Mouse (Mus musculus): ENCODE measurements around the gene Sirt4. TPM values are rescaled to one million over a fixed set of nuclear protein-coding genes. Genes with fewer than 3 reads are reported as not detected.
A peak's percentile ranks its signal among the peaks of the same experiment; 100 is the strongest.
"Not testable (repeated sequence)": the region's sequence is repeated elsewhere in the genome, so short reads cannot be mapped to it uniquely, and the experiment has no call there.

The Sirt4 gene
- total and polyA plus RNA-seq, 2 experiments from 2014 or later, result 25.6 to 27.0 TPM

- Histone ChIP-seq H3K9ac (replicated peaks; ENCODE audit: low read length, poor library complexity, severe bottlenecking) (peak overlapping the region; percentile 72), H3K4me3 (ENCODE audit: low read depth, low read length) (peak overlapping the region; percentile 89), H3K4me1 (ENCODE audit: insufficient read depth, low read length) (peaks cover 20% of the 10 kb centered on the region), H3K9me3 (ENCODE audit: low read length) (no peaks in the 10 kb centered on the region), H3K36me3 (ENCODE audit: insufficient read depth, low read length) (no peaks in the 10 kb centered on the region), H3K27me3 (ENCODE audit: insufficient read depth, low read length) (no peaks in the 10 kb centered on the region), H3K27ac (ENCODE audit: low read depth, low read length) (no peak overlapping the region), H3K4me2 (ENCODE audit: low read depth, low read length, poor library complexity, severe bottlenecking) (peak overlapping the region; percentile 96)
- ATAC-seq (ENCODE audit: low FRiP score) (no peak), DNase-seq (ENCODE audit: low spot score) (no peak)
- TF ChIP-seq CTCF (IDR thresholded peaks at IDR 0.05), result no peak
- 21% methylated on average over 12 of the region's 12 CpGs for WGBS
These were observed 22.9 kb upstream of the Sirt4 start for GRCm38 (mm10) chr5:115507267-115507980.

DNA sequence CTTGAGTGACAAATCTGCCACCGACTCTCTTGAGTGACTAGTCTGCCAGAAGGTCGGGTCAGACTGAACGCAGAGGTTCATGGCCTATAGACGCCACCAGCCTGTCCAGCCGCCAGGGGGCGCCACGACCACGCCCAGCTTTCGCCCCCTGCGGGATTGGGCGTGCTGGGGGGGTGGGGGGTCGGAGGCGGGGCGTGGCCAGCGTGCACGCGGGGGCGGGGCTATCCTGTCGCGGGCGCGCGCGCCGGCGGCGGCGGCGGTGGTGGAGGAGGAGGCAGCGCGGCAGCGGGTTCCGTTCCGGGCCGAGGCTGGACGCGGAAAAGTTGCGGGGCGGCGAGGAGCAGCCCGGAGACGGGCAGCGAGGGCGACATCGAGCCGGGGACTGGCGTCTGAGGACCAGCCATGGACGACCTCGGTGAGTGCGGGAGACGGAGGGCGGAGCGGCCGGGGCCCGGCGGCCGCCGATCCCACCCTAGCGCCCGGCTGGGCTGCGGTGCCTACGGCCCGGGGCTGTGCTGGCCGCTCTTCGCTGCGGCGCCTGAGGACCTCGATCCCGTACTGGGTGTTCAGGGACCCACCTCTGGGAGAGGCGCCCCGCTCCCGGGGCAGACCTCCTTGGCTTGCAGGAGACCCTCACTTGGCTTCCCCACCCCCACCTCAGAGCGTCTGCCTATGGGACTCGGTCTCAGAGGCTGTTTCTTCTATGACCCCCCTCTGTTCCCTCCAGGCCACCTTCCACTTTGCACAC is 22.1 kb upstream of the Sirt4 start, which contains the start of gene Pxn:
Gene Pxn (plus strand): TSS at position 223 of the 748 bp plus-strand sequence.
- Histone ChIP-seq H3K4me3 (ENCODE audit: low read depth, low read length) (peak within 1 kb of the TSS; percentile 89), H3K9ac (replicated peaks; ENCODE audit: low read length, poor library complexity, severe bottlenecking) (peak within 1 kb of the TSS; percentile 72), H3K27ac (ENCODE audit: low read depth, low read length) (no peak within 1 kb of the TSS), H3K4me2 (ENCODE audit: low read depth, low read length, poor library complexity, severe bottlenecking) (peak within 1 kb of the TSS; percentile 96), H3K27me3 (ENCODE audit: insufficient read depth, low read length) (no peaks in the 10 kb centered on the region), H3K36me3 (ENCODE audit: insufficient read depth, low read length) (no peaks in the 10 kb centered on the region), H3K4me1 (ENCODE audit: insufficient read depth, low read length) (peaks cover 20% of the 10 kb centered on the region), H3K9me3 (ENCODE audit: low read length) (no peaks in the 10 kb centered on the region)
- peak; percentile 88 for TF ChIP-seq CTCF (IDR thresholded peaks at IDR 0.05)
- DNase-seq (ENCODE audit: low spot score) (peak; percentile 85), ATAC-seq (ENCODE audit: low FRiP score) (peak; percentile 69)
- WGBS, result 1% methylated on average over 18 of the region's 74 CpGs

DNA sequence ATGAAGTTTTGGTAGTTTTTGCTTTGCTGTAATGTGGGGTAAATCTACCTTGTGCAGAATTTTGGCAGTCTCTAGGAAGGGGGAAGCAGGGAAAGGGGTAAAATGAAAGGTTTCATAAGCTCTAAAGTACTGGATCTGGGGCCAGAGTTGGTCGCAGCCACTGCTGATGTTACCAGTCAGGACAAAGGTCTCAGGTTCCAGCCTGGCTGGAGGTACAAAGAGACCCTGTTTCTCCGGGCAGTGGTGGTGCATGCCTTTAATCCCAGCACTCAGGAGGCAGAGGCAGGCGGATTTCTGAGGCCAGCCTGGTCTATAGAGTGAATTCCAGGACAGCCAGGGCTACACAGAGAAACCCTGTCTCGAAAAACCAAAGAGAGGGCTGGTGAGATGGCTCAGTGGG is 21.1 kb upstream of the Sirt4 start:
- not testable (repeated sequence) for H3K27ac ChIP-seq (ENCODE audit: low read depth, low read length); DNase-seq (ENCODE audit: low spot score); ATAC-seq (ENCODE audit: low FRiP score); H3K27me3 ChIP-seq (ENCODE audit: insufficient read depth, low read length); H3K4me3 ChIP-seq (ENCODE audit: low read depth, low read length); H3K9ac ChIP-seq (replicated peaks; ENCODE audit: low read length, poor library complexity, severe bottlenecking); H3K4me2 ChIP-seq (ENCODE audit: low read depth, low read length, poor library complexity, severe bottlenecking); H3K36me3 ChIP-seq (ENCODE audit: insufficient read depth, low read length); H3K9me3 ChIP-seq (ENCODE audit: low read length)
- H3K4me1 ChIP-seq (ENCODE audit: insufficient read depth, low read length), result peaks cover 20% of the 10 kb centered on the region
- WGBS, result 81% methylated on average over 4 of the region's 4 CpGs

- no peaks in the 10 kb centered on the region for H3K9me3 ChIP-seq (ENCODE audit: low read length)
- DNase-seq (ENCODE audit: low spot score), result no peak
- no peak overlapping the region for H3K9ac ChIP-seq (replicated peaks; ENCODE audit: low read length, poor library complexity, severe bottlenecking)
- WGBS, result 74% methylated on average over 12 of the region's 12 CpGs
- no peak overlapping the region for H3K4me2 ChIP-seq (ENCODE audit: low read depth, low read length, poor library complexity, severe bottlenecking)
- H3K4me3 ChIP-seq (ENCODE audit: low read depth, low read length), result no peak overlapping the region
- H3K27me3 ChIP-seq (ENCODE audit: insufficient read depth, low read length), result no peaks in the 10 kb centered on the region
- no peaks in the 10 kb centered on the region for H3K36me3 ChIP-seq (ENCODE audit: insufficient read depth, low read length)
- ATAC-seq (ENCODE audit: low FRiP score), result no peak
- no peak overlapping the region for H3K27ac ChIP-seq (ENCODE audit: low read depth, low read length)
- TF ChIP-seq CTCF (IDR thresholded peaks at IDR 0.05), result no peak
- peaks cover 11% of the 10 kb centered on the region; the same call in 1 of the 2 replicates for H3K4me1 ChIP-seq (ENCODE audit: insufficient read depth, low read length)
These were observed 18.5 kb upstream of the Sirt4 start for GRCm38 (mm10) chr5:115503035-115503434.

DNA sequence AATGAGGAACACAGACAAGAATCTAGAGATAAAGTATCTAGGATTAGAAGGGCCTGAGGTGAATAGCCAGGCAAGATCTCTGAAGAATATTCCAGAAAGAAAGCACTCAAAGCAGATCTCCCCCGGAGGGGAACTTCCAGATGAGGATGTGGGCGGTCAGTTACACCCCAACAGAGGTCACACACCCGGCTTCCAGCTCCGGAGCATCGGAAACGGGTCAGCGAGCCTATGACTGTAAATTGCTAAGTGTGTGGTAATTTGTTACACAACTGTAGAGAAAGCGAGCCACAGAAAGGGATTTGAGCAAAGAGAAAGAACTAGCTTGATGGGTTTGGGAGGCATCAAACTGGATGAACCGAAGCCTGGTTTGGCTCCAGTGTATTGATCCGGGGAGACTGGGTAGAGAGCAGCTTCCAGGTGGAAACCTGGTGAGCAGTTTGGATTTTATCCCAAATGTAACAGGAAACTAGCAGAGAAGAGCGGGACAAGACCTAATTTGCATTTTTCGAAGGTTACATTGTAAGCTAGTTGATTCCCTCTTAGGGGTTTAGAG is 15.9 kb upstream of the Sirt4 start:
- H3K36me3 ChIP-seq (ENCODE audit: insufficient read depth, low read length), result no peaks in the 10 kb centered on the region
- ATAC-seq (ENCODE audit: low FRiP score), result no peak
- no peak overlapping the region for H3K27ac ChIP-seq (ENCODE audit: low read depth, low read length)
- TF ChIP-seq CTCF (IDR thresholded peaks at IDR 0.05), result no peak
- no peaks in the 10 kb centered on the region for H3K27me3 ChIP-seq (ENCODE audit: insufficient read depth, low read length)
- WGBS, result 79% methylated on average over 12 of the region's 12 CpGs
- no peaks in the 10 kb centered on the region for H3K9me3 ChIP-seq (ENCODE audit: low read length)
- no peak overlapping the region for H3K9ac ChIP-seq (replicated peaks; ENCODE audit: low read length, poor library complexity, severe bottlenecking)
- H3K4me1 ChIP-seq (ENCODE audit: insufficient read depth, low read length), result no peaks in the 10 kb centered on the region
- no peak for DNase-seq (ENCODE audit: low spot score)
- no peak overlapping the region for H3K4me2 ChIP-seq (ENCODE audit: low read depth, low read length, poor library complexity, severe bottlenecking)
- no peak overlapping the region for H3K4me3 ChIP-seq (ENCODE audit: low read depth, low read length)

All from midbrain, postnatal 0 days (tissue).